Mouse (Mus musculus): ENCODE data around the gene Gfod2. TPM values are rescaled to one million over a fixed set of nuclear protein-coding genes. Genes with fewer than 3 reads are reported as not detected.

Gfod2 gene
- polyA plus RNA-seq, 1 experiment, result 6.4 TPM

- H3K27me3 ChIP-seq (ENCODE audit: control insufficient read depth, insufficient read depth, low read length, poor library complexity, severe bottlenecking), result no peaks in the 10 kb centered on the region
- 0 out of 2 replicates have a peak, but pooled peaks cover 5% of the 10 kb centered on the region for H3K36me3 ChIP-seq (ENCODE audit: control insufficient read depth, insufficient read depth, low read length, poor library complexity, severe bottlenecking)
- no peak overlapping the region for H3K27ac ChIP-seq (ENCODE audit: insufficient read depth, low read length)
- no peak for TF ChIP-seq POLR2A (IDR thresholded peaks at IDR 0.05; ENCODE audit: insufficient read depth, low read length)
- TF ChIP-seq CTCF (IDR thresholded peaks at IDR 0.05; ENCODE audit: low read depth, low read length), result no peak
- TF ChIP-seq EP300 (IDR thresholded peaks at IDR 0.05; ENCODE audit: insufficient read depth, low read depth, low read length), result no peak
- H3K4me3 ChIP-seq (ENCODE audit: low read depth, low read length), result peak overlapping the region; percentile 43
- H3K9ac ChIP-seq (ENCODE audit: low read depth, poor library complexity, severe bottlenecking), result peak overlapping the region; percentile 26
- no peaks in the 10 kb centered on the region for H3K4me1 ChIP-seq (ENCODE audit: control insufficient read depth, insufficient read depth, low read length)
- no peaks in the 10 kb centered on the region for H3K9me3 ChIP-seq (replicated peaks; ENCODE audit: control insufficient read depth, insufficient read depth, low read length, poor library complexity, severe bottlenecking)
Measured at GRCm38 (mm10) chr8:105694051-105694799, 64.2 kb downstream of the Gfod2 start.

DNA sequence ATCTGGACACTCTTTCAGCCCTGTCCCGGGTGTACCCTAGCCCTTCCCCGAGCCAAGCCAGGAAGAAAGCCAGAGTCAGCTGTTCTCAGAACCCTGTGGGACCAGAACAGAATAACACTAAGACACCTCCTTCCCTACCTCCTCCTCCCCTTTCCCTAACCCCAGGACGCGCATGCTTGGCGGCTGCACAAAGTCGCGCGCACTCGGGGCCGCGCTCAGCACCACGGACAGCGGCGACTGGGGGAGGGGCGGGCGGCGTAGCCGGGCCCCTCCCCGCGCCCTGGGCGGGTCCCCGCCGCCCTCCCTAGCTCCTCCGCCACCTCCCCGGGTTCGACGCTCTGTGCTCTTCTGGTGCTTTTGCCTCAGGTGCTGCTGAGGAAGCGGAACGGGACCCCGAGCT is 64.8 kb downstream of the Gfod2 start:
- H3K9me3 ChIP-seq (replicated peaks; ENCODE audit: control insufficient read depth, insufficient read depth, low read length, poor library complexity, severe bottlenecking), result no peaks in the 10 kb centered on the region
- H3K9ac ChIP-seq (ENCODE audit: low read depth, poor library complexity, severe bottlenecking), result peak overlapping the region; percentile 26
- TF ChIP-seq EP300 (IDR thresholded peaks at IDR 0.05; ENCODE audit: insufficient read depth, low read depth, low read length), result 0 out of 2 replicates have a peak, but pooled peaks have one; percentile 46
- no peak for TF ChIP-seq POLR2A (IDR thresholded peaks at IDR 0.05; ENCODE audit: insufficient read depth, low read length)
- no peak for TF ChIP-seq CTCF (IDR thresholded peaks at IDR 0.05; ENCODE audit: low read depth, low read length)

DNA sequence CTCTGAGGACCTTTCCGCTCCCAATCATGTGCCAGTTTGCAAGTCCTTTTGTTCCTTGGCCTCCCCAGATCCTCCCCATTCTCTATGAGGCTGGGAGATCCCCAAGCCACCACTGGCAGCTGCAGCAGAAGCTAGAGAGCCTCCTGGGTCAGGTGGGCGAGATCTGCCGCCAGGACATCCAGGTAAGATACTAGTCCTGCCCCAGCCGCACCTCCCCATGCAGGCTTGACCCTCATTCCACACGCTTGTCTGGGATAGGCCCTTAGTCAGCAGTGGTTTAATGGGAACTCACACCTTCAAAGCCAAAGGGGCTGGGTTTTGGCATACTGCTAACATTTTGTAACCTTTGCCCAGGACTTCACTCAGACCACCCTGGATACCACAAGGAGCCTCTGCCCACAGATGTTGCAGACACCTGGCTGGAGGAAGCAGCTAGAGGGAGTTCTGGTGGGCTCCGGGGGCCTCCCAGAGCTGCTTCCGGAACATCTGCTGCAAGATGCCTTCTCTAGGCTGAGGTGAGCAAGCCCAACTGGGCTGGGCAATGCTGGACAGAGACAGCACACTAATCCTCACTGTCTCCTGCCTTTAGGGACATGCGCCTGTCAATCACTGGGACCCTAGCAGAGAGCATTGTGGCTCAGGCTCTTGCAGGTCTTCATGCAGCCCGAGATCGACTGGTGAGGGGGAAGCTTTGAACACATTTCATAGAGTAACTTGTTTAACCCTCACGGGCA is 65.8 kb downstream of the Gfod2 start:
- Histone ChIP-seq H3K9me3 (replicated peaks; ENCODE audit: control insufficient read depth, insufficient read depth, low read length, poor library complexity, severe bottlenecking) (no peaks in the 10 kb centered on the region), H3K27me3 (ENCODE audit: control insufficient read depth, insufficient read depth, low read length, poor library complexity, severe bottlenecking) (no peaks in the 10 kb centered on the region), H3K36me3 (ENCODE audit: control insufficient read depth, insufficient read depth, low read length, poor library complexity, severe bottlenecking) (no peaks in the 10 kb centered on the region), H3K27ac (ENCODE audit: insufficient read depth, low read length) (no peak overlapping the region), H3K9ac (ENCODE audit: low read depth, poor library complexity, severe bottlenecking) (no peak overlapping the region), H3K4me1 (ENCODE audit: control insufficient read depth, insufficient read depth, low read length) (no peaks in the 10 kb centered on the region), H3K4me3 (ENCODE audit: low read depth, low read length) (no peak overlapping the region)
- TF ChIP-seq EP300 (IDR thresholded peaks at IDR 0.05; ENCODE audit: insufficient read depth, low read depth, low read length) (no peak), CTCF (IDR thresholded peaks at IDR 0.05; ENCODE audit: low read depth, low read length) (no peak), POLR2A (IDR thresholded peaks at IDR 0.05; ENCODE audit: insufficient read depth, low read length) (no peak)

More for the DNA sequence above, 64.8 kb downstream of the Gfod2 start:
- Histone ChIP-seq H3K27me3 (ENCODE audit: control insufficient read depth, insufficient read depth, low read length, poor library complexity, severe bottlenecking) (no peaks in the 10 kb centered on the region), H3K4me3 (ENCODE audit: low read depth, low read length) (peak overlapping the region; percentile 43), H3K4me1 (ENCODE audit: control insufficient read depth, insufficient read depth, low read length) (no peaks in the 10 kb centered on the region), H3K36me3 (ENCODE audit: control insufficient read depth, insufficient read depth, low read length, poor library complexity, severe bottlenecking) (0 out of 2 replicates have a peak, but pooled peaks cover 4% of the 10 kb centered on the region), H3K27ac (ENCODE audit: insufficient read depth, low read length) (no peak overlapping the region)

DNA sequence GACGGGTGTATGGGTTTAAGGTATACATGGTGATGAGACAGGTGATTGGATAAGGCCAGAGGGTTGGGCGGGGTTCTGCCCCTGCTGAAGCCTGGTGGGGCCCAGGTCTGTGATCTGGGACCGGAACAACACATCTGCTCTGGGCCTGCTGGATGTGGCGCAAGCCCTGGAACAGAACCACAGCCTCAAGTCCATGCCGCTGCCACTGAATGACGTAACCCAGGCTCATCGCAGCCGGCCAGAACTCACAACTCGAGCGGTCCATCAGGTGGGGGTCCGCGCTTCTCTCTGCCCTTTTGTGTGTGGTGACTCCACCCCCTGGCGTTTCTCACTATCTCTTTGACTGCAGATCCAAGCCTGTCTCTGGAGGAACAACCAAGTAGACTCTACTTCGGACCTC is 67.5 kb downstream of the Gfod2 start:
- Histone ChIP-seq H3K9ac (ENCODE audit: low read depth, poor library complexity, severe bottlenecking) (no peak overlapping the region), H3K27me3 (ENCODE audit: control insufficient read depth, insufficient read depth, low read length, poor library complexity, severe bottlenecking) (no peaks in the 10 kb centered on the region), H3K27ac (ENCODE audit: insufficient read depth, low read length) (no peak overlapping the region), H3K4me3 (ENCODE audit: low read depth, low read length) (no peak overlapping the region), H3K36me3 (ENCODE audit: control insufficient read depth, insufficient read depth, low read length, poor library complexity, severe bottlenecking) (no peaks in the 10 kb centered on the region), H3K9me3 (replicated peaks; ENCODE audit: control insufficient read depth, insufficient read depth, low read length, poor library complexity, severe bottlenecking) (no peaks in the 10 kb centered on the region), H3K4me1 (ENCODE audit: control insufficient read depth, insufficient read depth, low read length) (peaks cover 3% of the 10 kb centered on the region)
- no peak for TF ChIP-seq POLR2A (IDR thresholded peaks at IDR 0.05; ENCODE audit: insufficient read depth, low read length)
- TF ChIP-seq EP300 (IDR thresholded peaks at IDR 0.05; ENCODE audit: insufficient read depth, low read depth, low read length), result no peak
- TF ChIP-seq CTCF (IDR thresholded peaks at IDR 0.05; ENCODE audit: low read depth, low read length), result no peak

DNA sequence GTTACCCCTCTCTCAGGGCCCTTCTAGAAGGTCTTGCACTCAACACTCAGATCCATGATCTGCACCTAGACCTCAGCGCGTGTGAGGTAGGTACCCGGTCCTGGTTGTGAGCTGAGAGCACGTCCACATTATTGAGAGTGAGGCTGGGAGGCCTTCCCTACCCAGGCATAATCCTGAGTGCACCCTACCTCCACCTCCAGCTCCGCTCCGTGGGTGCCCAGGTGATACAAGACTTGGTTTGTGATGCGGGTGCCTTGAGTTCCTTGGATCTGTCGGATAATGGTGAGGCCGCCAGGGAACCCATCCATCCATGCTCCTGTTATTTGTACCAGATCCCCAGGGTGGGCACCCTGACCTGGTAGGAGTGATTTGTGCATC is 68.5 kb downstream of the Gfod2 start:
- no peak for TF ChIP-seq CTCF (IDR thresholded peaks at IDR 0.05; ENCODE audit: low read depth, low read length)
- H3K27ac ChIP-seq (ENCODE audit: insufficient read depth, low read length), result no peak overlapping the region
- H3K4me1 ChIP-seq (ENCODE audit: control insufficient read depth, insufficient read depth, low read length), result peaks cover 3% of the 10 kb centered on the region
- H3K4me3 ChIP-seq (ENCODE audit: low read depth, low read length), result no peak overlapping the region
- no peaks in the 10 kb centered on the region for H3K27me3 ChIP-seq (ENCODE audit: control insufficient read depth, insufficient read depth, low read length, poor library complexity, severe bottlenecking)
- H3K36me3 ChIP-seq (ENCODE audit: control insufficient read depth, insufficient read depth, low read length, poor library complexity, severe bottlenecking), result no peaks in the 10 kb centered on the region
- H3K9ac ChIP-seq (ENCODE audit: low read depth, poor library complexity, severe bottlenecking), result no peak overlapping the region
- no peaks in the 10 kb centered on the region for H3K9me3 ChIP-seq (replicated peaks; ENCODE audit: control insufficient read depth, insufficient read depth, low read length, poor library complexity, severe bottlenecking)

Measured in ES-Bruce4 (cell line).